Comparison of ENCODE assay signal across 10 mouse cellular contexts in genomic region chr19:11820211-11820610, GRCm38 (mm10). TPM values are rescaled to one million over a fixed set of nuclear protein-coding genes. Genes with fewer than 3 reads are reported as not detected.
DNase-seq lines count a peak whose midpoint lies in the region; ATAC-seq lines count a peak whose summit lies in the region.
"Had no signal": no experiment of that assay in that cellular context is flagged by ENCODE, and none has a peak within 500 bp of the region (broad histone marks: within the 10 kb centered on the region; RNA-seq: fewer than 3 reads in every experiment).

No protein-coding gene starts in this region.

- H3K4me3 ChIP-seq in heart, embryonic 10.5 days: peak overlapping the region; percentile 79
- H3K4me3 ChIP-seq in hindbrain, embryonic 11.5 days (ENCODE audit: low read depth, low read length): no peak overlapping the region
- no peak overlapping the region for H3K4me3 ChIP-seq in midbrain, embryonic 11.5 days (ENCODE audit: low read depth, low read length)

- H3K9me3 ChIP-seq in heart, embryonic 10.5 days: no peaks in the 10 kb centered on the region
- H3K9me3 ChIP-seq in hindbrain, embryonic 11.5 days (ENCODE audit: control insufficient read depth, low read length): no peaks in the 10 kb centered on the region
- no peaks in the 10 kb centered on the region for H3K9me3 ChIP-seq in midbrain, embryonic 11.5 days (ENCODE audit: control insufficient read depth, low read length)
- H3K9me3 ChIP-seq: G1E had no signal

- peak overlapping the region; percentile 98 for H3K4me2 ChIP-seq in hindbrain, embryonic 11.5 days (replicated peaks; ENCODE audit: low read depth, low read length)
- no peak overlapping the region for H3K4me2 ChIP-seq in midbrain, embryonic 11.5 days

- 0 out of 2 replicates have a peak, but pooled peaks have one; percentile 41 for ATAC-seq in hindbrain, embryonic 11.5 days (ENCODE audit: low FRiP score)
- ATAC-seq in midbrain, embryonic 11.5 days (ENCODE audit: low FRiP score): 0 out of 2 replicates have a peak, but pooled peaks have one; percentile 33

- H3K36me3 ChIP-seq in heart, embryonic 10.5 days: no peaks in the 10 kb centered on the region
- H3K36me3 ChIP-seq in hindbrain, embryonic 11.5 days (ENCODE audit: control insufficient read depth, insufficient read depth, low read length): no peaks in the 10 kb centered on the region
- H3K36me3 ChIP-seq in midbrain, embryonic 11.5 days (ENCODE audit: control insufficient read depth, insufficient read depth, low read length): no peaks in the 10 kb centered on the region
- H3K36me3 ChIP-seq: G1E had no signal

- peaks cover 27% of the 10 kb centered on the region for H3K4me1 ChIP-seq in heart, embryonic 10.5 days
- H3K4me1 ChIP-seq in hindbrain, embryonic 11.5 days (replicated peaks; ENCODE audit: control insufficient read depth, insufficient read depth, low read length): no peaks in the 10 kb centered on the region
- peaks cover 6% of the 10 kb centered on the region; the same call in 1 of the 2 replicates for H3K4me1 ChIP-seq in midbrain, embryonic 11.5 days (ENCODE audit: control insufficient read depth, insufficient read depth, low read length)

- no peak overlapping the region for H3K9ac ChIP-seq in hindbrain, embryonic 11.5 days (ENCODE audit: low read depth, low read length)
- H3K9ac ChIP-seq in midbrain, embryonic 11.5 days (ENCODE audit: low read length): no peak overlapping the region

- 0 out of 2 replicates have a peak, but pooled peaks cover 12% of the 10 kb centered on the region for H3K27me3 ChIP-seq in heart, embryonic 10.5 days (ENCODE audit: insufficient read depth, poor library complexity, severe bottlenecking)
- H3K27me3 ChIP-seq in hindbrain, embryonic 11.5 days (ENCODE audit: control insufficient read depth, insufficient read depth, low read length): peaks cover 36% of the 10 kb centered on the region
- H3K27me3 ChIP-seq in midbrain, embryonic 11.5 days (ENCODE audit: control insufficient read depth, insufficient read depth, low read length): peaks cover 7% of the 10 kb centered on the region

- intact Hi-C loops in heart, postnatal 25 days (cut with DNase I): loop anchor here (1.0 kb wide), 1 partner anchor 41 kb away; no protein-coding TSS in a partner anchor

- DNase-seq in heart, embryonic 10.5 days (ENCODE audit: low spot score): no peak
- no peak for DNase-seq in heart, postnatal 25 days (ENCODE audit: low spot score)
- peak; percentile 50 for DNase-seq in NIH3T3 (ENCODE audit: low read depth)
- DNase-seq in hindbrain, embryonic 11.5 days (ENCODE audit: low spot score): no peak
- DNase-seq in midbrain, embryonic 11.5 days (ENCODE audit: low spot score, missing footprints): no peak
- no peak for DNase-seq in thymus, postnatal 25 days
- no peak for DNase-seq in adipocyte (ENCODE audit: low spot score)
- DNase-seq in right cerebral cortex, postnatal 4 days: no peak

- no peak overlapping the region for H3K27ac ChIP-seq in heart, embryonic 10.5 days
- no peak overlapping the region for H3K27ac ChIP-seq in hindbrain, embryonic 11.5 days (ENCODE audit: low read depth, low read length)
- no peak overlapping the region for H3K27ac ChIP-seq in midbrain, embryonic 11.5 days (ENCODE audit: low read depth, low read length)

- WGBS in heart, embryonic 10.5 days: 33% methylated on average over 6 of the region's 6 CpGs
- WGBS in hindbrain, embryonic 11.5 days: 42% methylated on average over 6 of the region's 6 CpGs
- 32% methylated on average over 6 of the region's 6 CpGs for WGBS in midbrain, embryonic 11.5 days

RNA-seq across cellular contexts. Expression of gene Stx3, which starts 1.0 kb away (rescaled TPM):
- polyA plus RNA-seq in heart, embryonic 10.5 days (2016; fragmentation: Nextera tagmentation; extraction: Ambion mirVana): 7.5 and 11.6 TPM in 2 replicates
- 1 to 10 TPM; 3.1 to 4.1 TPM for total RNA-seq in heart, postnatal 25 days (2021)
- polyA plus RNA-seq in hindbrain, embryonic 11.5 days (2014; fragmentation: Nextera tagmentation; extraction: Ambion mirVana): 6.7 and 8.1 TPM in 2 replicates
- polyA plus RNA-seq in midbrain, embryonic 11.5 days (2014; fragmentation: Nextera tagmentation; extraction: Ambion mirVana): 19.5 and 23.1 TPM in 2 replicates
- polyA plus RNA-seq: G1E had no signal

RNA-seq across cellular contexts. Expression of gene Olfr1417, which starts 18.8 kb away (rescaled TPM):
- not detected in 2 replicates for polyA plus RNA-seq in heart, embryonic 10.5 days (2016; fragmentation: Nextera tagmentation; extraction: Ambion mirVana)
- not detected for total RNA-seq in heart, postnatal 25 days (2021)
- polyA plus RNA-seq in hindbrain, embryonic 11.5 days (2014; fragmentation: Nextera tagmentation; extraction: Ambion mirVana): 0.12 TPM in 1 of 2 replicates, not detected in the other
- polyA plus RNA-seq in midbrain, embryonic 11.5 days (2014; fragmentation: Nextera tagmentation; extraction: Ambion mirVana): not detected in 2 replicates
- total RNA-seq: layer of hippocampus, postnatal 10 days had no signal
- polyA plus RNA-seq: G1E had no signal

RNA-seq across cellular contexts. Expression of gene Olfr1418, which starts 40.7 kb away (rescaled TPM):
- polyA plus RNA-seq in heart, embryonic 10.5 days (2016; fragmentation: Nextera tagmentation; extraction: Ambion mirVana): not detected in 2 replicates
- total RNA-seq in heart, postnatal 25 days (2021): not detected
- not detected in 2 replicates for polyA plus RNA-seq in hindbrain, embryonic 11.5 days (2014; fragmentation: Nextera tagmentation; extraction: Ambion mirVana)
- polyA plus RNA-seq in midbrain, embryonic 11.5 days (2014; fragmentation: Nextera tagmentation; extraction: Ambion mirVana): not detected in 2 replicates
- total RNA-seq: layer of hippocampus, postnatal 10 days had no signal
- polyA plus RNA-seq: G1E had no signal

RNA-seq across cellular contexts. Expression of gene Mrpl16, which starts 50.0 kb away (rescaled TPM):
- 73.0 and 74.7 TPM in 2 replicates for polyA plus RNA-seq in heart, embryonic 10.5 days (2016; fragmentation: Nextera tagmentation; extraction: Ambion mirVana)
- total RNA-seq in heart, postnatal 25 days (2021): 100 to 1,000 TPM; 103 to 108 TPM
- polyA plus RNA-seq in hindbrain, embryonic 11.5 days (2014; fragmentation: Nextera tagmentation; extraction: Ambion mirVana): 49.2 and 50.8 TPM in 2 replicates
- polyA plus RNA-seq in midbrain, embryonic 11.5 days (2014; fragmentation: Nextera tagmentation; extraction: Ambion mirVana): 57.2 and 60.8 TPM in 2 replicates

RNA-seq across cellular contexts. Expression of gene Olfr1419, which starts 54.7 kb away (rescaled TPM):
- not detected in 2 replicates for polyA plus RNA-seq in heart, embryonic 10.5 days (2016; fragmentation: Nextera tagmentation; extraction: Ambion mirVana)
- not detected for total RNA-seq in heart, postnatal 25 days (2021)
- polyA plus RNA-seq in hindbrain, embryonic 11.5 days (2014; fragmentation: Nextera tagmentation; extraction: Ambion mirVana): not detected in 2 replicates
- polyA plus RNA-seq in midbrain, embryonic 11.5 days (2014; fragmentation: Nextera tagmentation; extraction: Ambion mirVana): not detected in 2 replicates
- total RNA-seq: layer of hippocampus, postnatal 10 days had no signal
- polyA plus RNA-seq: G1E had no signal
